Mouse (Mus musculus): ENCODE results near the gene Sh3bp4. TPM values are rescaled to one million over a fixed set of nuclear protein-coding genes. Genes with fewer than 3 reads are reported as not detected.

Gene Sh3bp4
- total RNA-seq, 2 experiments from 2014 or later, result 3.2 to 3.4 TPM

GRCm38 (mm10) chr1:89122376-89122775 lies 52.2 kb downstream of the Sh3bp4 start:
- DNase-seq, result no peak

- DNase-seq, result no peak
Observed at GRCm38 (mm10) chr1:89124076-89124475, 53.9 kb downstream of the Sh3bp4 start.

GRCm38 (mm10) chr1:89127163-89127562 lies 56.9 kb downstream of the Sh3bp4 start:
- no peak for DNase-seq

GRCm38 (mm10) chr1:89130429-89130828 lies 60.2 kb downstream of the Sh3bp4 start:
- no peak for DNase-seq

GRCm38 (mm10) chr1:89131018-89131540 lies 60.9 kb downstream of the Sh3bp4 start:
- no peak for DNase-seq

GRCm38 (mm10) chr1:89131707-89132106 lies 61.5 kb downstream of the Sh3bp4 start:
- DNase-seq, result no peak

- no peak for DNase-seq
Observed at GRCm38 (mm10) chr1:89133266-89133665, 63.1 kb downstream of the Sh3bp4 start.

GRCm38 (mm10) chr1:89133717-89134116 lies 63.5 kb downstream of the Sh3bp4 start:
- no peak for DNase-seq

GRCm38 (mm10) chr1:89136089-89136811 lies 66.0 kb downstream of the Sh3bp4 start:
- peak; percentile 50 for DNase-seq

- no peak for DNase-seq
Observed at GRCm38 (mm10) chr1:89137086-89137816, 67.0 kb downstream of the Sh3bp4 start.

GRCm38 (mm10) chr1:89138316-89138715 lies 68.1 kb downstream of the Sh3bp4 start:
- no peak for DNase-seq

GRCm38 (mm10) chr1:89140113-89140512 lies 69.9 kb downstream of the Sh3bp4 start:
- DNase-seq, result no peak

- no peak for DNase-seq
Observed at GRCm38 (mm10) chr1:89151071-89151470, 80.9 kb downstream of the Sh3bp4 start.

GRCm38 (mm10) chr1:89152576-89152975 lies 82.4 kb downstream of the Sh3bp4 start:
- DNase-seq, result no peak

GRCm38 (mm10) chr1:89153203-89153602 lies 83.0 kb downstream of the Sh3bp4 start:
- DNase-seq, result no peak

- DNase-seq, result no peak
Observed at GRCm38 (mm10) chr1:89163483-89163882, 93.3 kb downstream of the Sh3bp4 start.

GRCm38 (mm10) chr1:89164281-89164680 lies 94.1 kb downstream of the Sh3bp4 start:
- no peak for DNase-seq

GRCm38 (mm10) chr1:89164685-89165084 lies 94.5 kb downstream of the Sh3bp4 start:
- DNase-seq, result no peak

GRCm38 (mm10) chr1:89166814-89167249 lies 96.6 kb downstream of the Sh3bp4 start:
- DNase-seq, result no peak

GRCm38 (mm10) chr1:89171275-89171767 lies 101.1 kb downstream of the Sh3bp4 start:
- DNase-seq, result no peak

GRCm38 (mm10) chr1:89174621-89175020 lies 104.4 kb downstream of the Sh3bp4 start:
- no peak for DNase-seq

GRCm38 (mm10) chr1:89175355-89175754 lies 105.1 kb downstream of the Sh3bp4 start:
- no peak for DNase-seq

- no peak for DNase-seq
Observed at GRCm38 (mm10) chr1:89183261-89183831, 113.1 kb downstream of the Sh3bp4 start.

Measured in gastrocnemius, postnatal 25 days (tissue).